Mouse (Mus musculus): ENCODE measurements around the gene Ace.

The Ace gene

DNA sequence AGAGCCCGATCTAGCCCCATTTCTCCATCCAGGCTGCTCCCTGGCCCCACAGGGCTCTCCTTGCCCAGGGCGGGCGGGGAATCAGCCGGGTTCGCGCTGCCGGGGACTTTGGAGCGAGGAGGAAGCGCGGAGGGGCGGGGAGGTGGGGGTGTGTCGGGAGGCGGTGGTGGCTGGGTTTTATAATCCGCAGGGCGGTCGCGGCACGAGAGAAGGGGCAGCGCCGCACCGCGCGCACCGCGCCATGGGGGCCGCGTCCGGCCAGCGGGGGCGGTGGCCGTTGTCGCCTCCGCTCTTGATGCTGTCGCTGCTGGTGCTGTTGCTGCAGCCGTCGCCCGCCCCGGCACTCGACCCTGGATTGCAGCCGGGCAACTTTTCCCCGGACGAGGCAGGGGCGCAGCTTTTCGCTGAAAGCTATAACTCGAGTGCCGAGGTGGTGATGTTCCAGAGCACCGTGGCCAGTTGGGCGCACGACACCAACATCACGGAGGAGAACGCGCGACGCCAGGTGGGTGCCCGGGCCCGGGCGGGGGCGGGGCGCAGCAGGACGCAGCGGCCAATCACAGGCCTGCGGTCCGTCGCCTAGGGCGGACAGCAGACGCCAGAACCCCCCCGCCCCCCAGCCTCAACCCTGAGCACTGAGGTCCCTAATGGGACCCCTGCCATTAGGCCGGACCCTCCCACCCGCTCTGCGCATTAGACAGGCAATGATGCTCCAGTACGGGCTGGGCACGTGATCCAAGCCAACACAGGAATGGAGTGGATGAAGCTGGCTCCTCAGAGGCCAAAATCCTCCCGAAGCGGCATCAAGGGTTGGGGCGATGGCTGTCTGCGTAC, at the start of gene Ace:
Gene Ace (plus strand): TSS at position 205 of the 834 bp plus-strand sequence.
- peak; percentile 68 to 79 for DNase-seq

DNA sequence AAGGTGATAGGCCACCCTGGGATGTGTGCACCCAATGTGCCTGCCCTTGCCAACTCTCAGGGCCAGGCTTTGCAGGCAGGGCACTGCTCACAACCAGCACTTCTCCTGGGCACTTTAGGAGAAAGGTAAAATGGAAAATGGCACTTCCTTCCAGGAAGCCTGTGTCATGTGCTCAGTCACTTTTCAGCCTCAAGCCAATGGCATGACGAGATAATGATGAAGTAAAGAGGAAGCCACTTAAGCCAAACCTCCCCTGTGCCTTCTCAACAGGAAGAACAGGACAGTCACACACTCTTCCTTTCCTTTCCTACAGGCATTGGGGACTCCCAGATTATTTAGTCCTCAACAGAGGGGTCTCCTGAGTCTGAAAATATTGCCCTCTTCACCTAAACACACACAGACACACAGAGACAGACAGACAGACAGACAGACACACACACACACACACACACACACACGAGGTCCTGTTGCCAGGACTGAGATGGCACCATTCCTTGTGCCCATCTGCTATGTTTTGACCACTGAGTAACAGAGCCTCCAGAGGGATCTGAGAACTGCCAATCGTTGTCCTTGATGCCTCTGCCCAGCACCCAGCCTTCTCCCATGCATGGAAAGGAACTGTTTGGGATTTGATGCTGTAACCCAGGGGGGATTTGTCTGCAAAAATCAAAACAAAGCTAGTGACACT, 47.5 kb upstream of the Ace start:
- DNase-seq = no peak

DNA sequence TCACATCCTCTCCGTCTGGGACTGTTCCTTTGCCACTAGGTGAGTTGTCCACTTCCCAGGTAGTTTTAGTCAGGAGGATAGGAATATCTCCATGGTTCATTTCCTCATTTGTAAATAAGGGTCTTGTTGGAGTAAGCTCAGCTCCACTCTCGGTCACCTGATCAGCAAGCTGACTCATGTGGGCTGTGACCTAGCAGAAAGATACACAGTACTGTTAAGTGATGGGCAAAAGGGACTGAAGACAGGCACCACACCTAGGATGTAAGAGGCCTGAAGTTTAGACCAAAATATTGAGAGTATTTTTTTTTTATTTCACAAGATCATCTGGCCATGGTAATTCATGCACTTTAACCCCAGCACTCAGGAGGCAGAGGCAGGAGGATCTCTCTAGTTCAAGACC, 46.9 kb upstream of the Ace start:
- DNase-seq = no peak

DNA sequence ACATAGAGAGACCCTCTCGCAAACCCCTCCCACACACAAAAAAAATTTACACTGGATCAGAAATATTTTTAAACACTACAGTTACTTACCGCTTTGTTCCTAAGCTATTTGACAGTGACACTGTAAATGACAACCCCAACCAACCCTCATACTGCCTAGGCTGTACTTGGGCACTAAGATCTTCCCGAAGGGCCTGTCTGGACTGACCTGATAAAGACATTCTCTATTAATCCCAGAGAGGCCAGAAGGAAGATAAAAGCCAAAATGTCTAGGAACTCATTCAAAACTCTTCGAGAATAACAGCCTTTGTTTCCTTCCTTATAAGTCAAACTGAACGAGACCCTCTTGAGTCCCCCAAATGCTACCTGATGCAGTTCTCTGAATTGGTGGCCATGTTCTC, 46.5 kb upstream of the Ace start:
- no peak for DNase-seq

DNA sequence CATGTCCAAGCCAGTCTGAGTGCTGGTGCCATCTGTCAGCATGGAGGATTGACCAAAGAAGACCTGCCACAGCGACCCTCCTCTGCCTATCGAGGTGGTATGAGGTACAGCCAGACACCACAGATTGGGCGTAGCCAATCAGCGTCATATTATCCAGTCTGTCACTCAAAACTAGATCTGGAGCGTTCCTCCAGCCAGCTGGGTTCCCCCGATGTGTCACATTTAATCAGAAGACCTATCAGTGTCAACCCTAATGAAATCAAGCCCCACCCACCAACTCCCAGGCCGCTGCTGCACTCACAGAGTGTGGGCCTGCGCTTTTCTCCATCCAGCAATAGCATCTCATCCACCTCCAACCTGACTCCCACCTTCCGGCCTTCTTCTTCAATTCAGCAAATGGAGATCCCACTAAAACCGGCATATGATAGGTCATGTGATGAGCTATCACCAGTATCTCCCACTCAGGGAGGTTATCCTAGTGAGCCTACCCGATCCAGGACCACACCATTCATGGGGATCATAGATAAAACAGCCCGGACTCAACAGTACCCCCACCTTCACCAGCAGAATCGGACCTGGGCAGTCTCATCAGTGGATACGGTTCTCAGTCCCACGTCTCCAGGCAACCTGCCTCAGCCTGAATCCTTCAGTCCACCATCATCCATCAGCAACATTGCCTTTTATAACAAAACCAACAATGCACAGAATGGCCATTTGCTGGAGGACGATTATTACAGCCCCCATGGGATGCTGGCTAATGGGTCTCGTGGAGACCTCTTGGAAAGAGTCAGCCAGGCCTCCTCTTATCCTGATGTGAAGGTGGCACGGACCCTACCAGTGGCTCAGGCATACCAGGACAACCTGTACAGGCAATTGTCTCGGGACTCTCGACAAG, 44.7 kb upstream of the Ace start:
- no peak for DNase-seq

DNA sequence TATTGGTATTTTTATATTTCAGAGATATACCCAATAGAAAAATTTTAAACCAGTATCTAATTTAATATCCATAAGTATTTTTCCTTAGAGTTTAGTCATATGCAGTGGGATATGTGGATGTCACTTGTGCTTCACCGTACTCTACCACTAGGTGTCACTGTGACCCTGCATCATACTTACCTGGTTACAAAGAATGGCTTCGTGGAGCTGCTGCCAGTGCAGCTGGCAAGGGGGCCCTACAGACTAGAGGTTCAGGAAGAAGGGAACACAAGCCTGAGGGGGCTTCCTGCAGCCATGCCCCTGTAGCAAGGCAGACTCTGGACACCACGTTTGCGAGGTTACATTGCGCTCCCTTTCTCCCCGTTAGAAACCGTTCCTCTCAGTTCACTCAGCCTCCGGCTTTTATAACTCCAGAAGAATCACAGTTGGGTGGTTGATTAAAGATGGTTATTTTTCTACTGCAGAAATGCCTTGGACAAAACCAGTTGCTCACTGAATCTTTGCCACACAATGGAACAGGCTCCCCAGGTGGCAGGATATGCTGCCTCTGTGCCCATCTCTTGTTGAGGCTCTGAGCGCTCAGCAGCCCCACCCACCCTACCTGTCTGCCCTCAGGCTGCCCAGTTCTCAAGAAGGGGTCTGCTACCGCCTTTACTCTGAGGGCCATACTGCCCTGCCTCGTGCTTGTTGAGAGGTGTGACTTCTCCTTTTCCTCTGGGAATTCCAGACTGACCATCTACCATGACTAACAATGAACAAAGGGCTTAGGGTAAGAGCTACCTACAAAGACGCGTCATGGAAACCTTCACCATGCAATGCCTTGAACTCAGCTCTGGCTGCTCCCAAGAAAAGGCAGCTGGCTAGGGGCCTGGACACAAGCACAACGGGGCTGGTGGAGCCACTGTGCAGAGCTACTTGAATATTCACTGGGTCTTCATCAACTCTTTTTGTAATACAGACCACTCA, 40.4 kb upstream of the Ace start:
- peak; percentile 75 to 79 for DNase-seq

DNA sequence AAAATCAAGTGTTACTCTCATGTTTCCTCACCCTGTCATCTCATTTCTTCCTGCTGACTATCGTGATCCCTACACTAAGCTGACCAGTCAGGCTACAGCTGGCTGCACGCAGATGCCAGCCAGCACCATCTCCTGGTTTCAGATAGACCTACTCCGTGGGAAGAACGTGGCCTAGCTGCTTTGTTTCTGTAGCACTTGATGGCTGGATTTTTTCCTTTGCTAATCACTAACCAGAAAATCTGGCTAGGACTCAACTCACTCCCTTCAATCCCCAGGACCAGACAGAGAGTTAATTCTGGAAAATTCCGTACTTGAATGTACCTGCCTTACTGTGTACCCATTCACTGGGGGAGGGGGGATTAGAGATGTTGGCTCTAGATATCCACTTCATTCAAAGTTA, 39.6 kb upstream of the Ace start:
- DNase-seq = peak in 1 of 2 experiments; percentile 19

DNA sequence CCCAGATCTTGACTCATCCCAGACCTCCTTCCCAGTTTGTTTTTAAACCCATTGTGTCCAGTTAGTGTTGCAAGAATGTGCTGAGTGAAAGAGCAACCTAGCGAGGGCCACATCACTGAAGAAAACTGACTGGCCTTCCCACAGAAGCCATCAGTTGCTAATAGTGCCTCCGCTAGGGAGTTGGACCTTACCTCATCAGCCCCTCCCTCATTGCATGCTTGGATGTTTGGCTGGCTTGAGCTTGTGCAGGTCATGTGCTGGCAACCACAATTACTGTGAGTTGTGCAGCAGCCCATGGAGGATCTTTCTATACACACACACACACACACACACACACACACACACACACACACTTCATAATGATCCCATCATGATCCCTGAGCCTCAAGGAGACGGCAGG, 36.4 kb upstream of the Ace start:
- no peak for DNase-seq

DNA sequence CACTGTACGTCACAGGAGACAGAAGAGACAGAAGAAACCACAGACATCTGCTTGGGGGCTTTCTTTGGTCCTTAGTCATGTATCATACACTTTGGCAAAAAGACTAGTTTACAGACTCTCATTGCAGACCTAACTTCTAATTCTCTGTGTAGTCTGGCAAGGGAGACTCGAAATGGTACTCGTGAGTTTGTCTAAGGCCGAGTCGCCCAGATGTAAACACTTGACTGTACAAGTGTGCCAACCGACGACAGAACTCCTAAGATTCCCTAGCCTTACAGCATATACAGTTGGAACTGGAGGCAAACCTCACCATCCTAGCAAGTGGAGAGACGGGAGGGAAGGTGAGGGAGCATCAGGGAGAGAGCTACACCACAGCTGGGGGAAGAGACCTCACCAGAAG, 34.0 kb upstream of the Ace start:
- DNase-seq = no peak

DNA sequence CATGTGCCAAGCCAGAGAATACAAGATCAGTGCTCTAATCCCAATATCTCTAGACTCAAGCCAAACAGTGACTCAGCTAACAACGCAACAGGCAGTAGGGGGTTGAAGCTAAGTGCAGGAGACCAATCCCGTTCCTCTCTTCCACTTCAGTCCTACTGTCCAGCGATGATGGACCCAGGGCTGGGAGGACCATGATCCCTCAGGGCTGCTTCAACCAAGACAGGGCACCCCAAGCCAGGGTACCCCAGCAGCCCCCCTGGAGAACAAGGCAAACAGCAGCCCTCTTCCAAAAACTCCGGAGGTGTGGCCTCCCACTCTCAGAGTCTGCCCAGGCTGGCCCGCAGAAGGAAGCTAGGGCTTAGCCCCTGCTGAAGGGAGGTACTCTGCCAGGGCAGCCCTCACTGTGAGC, 33.4 kb upstream of the Ace start:
- DNase-seq = no peak

DNA sequence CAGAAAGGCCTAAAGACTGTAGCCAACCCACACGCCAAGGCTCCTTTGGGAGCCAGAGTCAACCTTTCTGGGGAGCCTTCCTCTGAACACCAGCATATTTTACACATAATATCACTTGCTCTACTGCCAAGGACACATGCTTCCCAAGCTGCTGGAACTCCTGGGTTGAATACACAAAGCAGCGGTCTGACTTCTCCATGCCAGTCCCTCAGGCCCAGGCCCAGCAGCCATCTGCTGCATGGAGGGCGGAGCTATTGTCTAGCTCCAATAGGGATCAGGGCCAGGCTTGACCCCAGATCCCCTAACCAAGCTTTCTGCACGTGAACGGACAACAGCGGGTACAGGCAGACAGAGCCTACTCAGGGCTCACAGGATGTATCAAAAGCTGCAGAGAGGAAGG, 32.9 kb upstream of the Ace start:
- no peak for DNase-seq

DNA sequence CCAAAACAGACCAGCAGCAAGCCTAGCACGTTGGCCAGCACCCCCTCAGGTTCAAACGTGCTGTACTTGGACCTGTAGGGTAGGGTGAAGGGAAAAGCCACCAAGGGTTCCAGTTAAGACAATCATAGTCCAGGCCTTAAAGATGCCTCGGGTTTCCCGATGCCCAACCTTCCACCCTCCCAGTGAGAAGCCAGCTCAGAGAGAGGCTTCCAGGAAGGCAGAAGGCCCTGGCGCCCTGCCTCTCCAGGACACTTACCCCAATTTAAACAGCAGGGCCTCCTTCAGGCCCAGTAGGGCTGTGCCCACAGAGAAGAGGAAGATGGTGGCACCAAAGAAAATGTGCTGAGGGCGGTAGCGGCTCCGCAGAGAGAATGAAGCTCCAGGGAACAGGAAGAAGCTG, 32.2 kb upstream of the Ace start:
- DNase-seq = no peak

DNA sequence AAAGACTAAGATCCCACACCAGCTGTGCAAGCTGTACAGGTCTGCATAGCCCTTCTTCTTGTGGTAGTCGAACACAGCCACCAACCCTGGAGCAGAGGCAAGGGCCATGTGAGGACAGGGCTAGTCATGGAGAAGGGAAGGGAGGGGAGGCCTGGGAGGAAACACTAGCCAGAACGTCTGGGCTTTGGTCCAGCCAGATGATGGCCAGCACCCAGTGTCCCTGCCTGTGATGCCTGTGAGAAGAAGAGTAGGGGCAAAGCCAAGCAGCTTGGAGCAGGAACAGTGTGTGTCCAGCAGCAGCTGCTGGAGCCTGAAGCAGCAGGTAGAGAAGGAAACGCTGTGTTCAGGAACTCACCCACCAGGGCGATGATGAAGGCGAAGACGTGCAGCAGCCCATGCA, 31.5 kb upstream of the Ace start:
- DNase-seq = peak in 1 of 2 experiments; percentile 24

DNA sequence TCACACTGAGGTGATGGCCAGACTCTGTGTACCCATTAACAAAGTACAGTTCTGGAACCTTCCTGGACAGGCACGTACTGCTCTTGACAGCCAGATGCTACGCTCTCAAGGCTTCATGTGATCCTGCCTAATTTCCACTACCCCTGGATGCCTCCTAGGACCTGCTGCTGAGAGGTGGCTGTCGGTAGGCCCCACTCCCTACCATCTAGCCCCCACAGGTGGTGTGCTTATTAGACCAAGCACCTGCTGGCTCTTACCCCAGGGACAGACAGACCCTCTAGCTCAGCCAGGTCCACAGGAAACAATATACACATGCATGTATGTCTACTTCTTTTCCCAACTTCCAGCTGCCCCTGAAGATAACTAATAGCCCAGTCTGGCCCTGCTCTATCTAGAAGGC, 30.8 kb upstream of the Ace start:
- no peak for DNase-seq

DNA sequence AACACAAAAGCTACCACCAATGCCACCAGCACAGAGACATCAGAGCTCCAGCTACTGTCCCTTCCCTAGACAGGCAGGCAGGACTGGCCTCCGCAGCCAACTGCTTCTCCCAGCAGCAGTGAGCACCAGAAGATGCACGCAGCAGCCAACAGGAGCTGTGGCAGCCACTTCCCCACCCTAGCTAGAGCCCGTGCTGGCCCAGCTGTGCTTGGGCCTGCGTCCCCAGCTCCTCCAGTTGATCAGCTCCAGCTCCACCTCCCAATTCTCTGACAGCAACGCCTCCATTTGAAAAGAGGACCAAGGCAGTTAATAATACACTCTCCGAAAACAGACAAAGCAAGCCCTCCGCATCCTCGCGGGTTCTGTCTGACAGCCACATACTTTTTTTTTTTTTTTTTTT, 29.0 kb upstream of the Ace start:
- no peak for DNase-seq

DNA sequence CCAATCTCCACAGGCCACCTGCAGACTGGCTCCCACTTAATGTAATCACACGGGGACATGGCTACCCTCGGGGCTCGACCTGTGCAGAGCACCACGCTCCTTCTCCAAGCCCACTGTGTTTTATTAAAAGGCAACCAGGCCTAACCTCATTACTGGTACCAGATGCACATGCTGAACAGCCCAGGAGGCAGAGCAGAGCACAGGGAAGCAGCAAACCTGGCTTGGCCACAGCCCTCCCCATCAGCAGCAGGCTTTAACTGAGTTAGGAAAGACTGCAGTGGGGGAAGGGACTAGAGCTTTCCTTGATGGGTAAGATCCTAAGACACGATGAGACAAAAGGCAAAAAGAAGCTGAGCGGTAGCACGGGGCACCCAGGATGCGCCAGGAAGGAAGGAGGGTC, 25.8 kb upstream of the Ace start:
- no peak for DNase-seq

DNA sequence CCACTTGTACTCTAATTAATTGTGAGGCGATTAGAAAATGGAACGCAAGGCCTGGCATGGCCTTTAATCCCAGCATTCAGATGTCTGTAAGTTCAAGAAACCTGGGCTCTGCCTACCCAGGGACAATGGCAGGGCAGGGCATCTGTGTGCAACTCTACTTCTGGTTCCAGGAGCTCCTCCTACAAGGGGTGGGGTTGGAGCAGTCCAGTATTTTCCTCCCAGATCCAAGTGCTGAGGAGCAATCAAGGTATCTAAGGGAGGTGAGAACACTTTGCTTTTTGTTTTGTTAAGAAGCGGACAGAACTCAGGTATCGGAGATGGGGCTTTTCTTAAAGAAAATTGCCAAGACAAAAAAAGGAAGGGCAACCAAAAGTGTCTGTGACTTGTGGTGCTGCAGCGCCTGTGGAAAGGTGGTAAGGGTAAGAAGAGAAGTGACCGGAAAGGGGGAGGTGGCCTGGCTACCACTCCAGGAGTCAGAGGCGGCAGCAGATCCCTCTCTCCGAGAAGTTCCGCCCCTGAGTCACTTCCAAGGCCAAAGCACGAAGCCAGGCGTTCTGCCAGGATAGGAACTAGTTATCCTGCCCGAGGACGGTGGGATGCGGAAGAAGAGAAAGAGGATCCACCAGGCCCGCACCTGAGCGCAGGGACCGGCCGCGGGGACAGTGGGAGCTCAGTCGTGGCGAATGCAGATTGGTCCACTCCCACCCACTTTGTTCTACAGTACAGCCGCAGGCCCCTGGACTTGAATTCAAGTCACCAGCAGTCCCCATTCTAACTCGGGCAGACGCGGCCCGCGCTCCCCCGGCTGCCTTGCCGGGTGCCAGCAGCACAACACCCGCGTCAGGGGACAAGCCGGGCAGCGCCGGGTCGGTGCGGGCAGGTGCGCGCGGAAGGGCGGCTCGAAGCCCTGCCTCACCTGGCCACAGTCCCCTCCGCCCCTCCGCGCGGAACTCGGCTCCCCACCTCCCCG, 24.3 kb upstream of the Ace start:
- DNase-seq = peak; percentile 52 to 65

DNA sequence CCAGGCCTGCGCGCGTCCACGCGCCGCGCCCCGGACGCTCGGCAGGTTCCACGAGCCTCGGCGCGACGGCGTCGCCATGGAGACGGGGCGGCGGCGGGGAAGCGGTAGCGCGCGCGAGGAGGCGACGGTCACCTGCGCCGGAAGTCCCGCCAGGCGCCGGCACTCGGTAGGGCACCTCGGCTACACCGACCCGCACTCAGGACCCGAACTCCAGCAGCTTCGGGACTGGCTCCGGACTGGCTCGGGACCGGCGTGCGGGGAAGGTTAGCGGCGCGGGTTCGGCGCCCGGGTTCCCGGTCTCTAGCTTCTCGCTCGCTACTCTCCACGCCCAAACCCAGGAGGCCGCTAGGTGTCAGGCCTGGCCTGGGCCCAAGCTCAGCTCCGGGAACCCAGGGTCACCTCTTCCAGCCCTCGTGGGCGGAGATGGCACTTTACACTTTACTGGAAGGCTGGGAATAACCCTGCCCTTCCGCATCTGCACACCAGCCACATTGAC, 23.6 kb upstream of the Ace start:
- DNase-seq = peak; percentile 78 to 88

DNA sequence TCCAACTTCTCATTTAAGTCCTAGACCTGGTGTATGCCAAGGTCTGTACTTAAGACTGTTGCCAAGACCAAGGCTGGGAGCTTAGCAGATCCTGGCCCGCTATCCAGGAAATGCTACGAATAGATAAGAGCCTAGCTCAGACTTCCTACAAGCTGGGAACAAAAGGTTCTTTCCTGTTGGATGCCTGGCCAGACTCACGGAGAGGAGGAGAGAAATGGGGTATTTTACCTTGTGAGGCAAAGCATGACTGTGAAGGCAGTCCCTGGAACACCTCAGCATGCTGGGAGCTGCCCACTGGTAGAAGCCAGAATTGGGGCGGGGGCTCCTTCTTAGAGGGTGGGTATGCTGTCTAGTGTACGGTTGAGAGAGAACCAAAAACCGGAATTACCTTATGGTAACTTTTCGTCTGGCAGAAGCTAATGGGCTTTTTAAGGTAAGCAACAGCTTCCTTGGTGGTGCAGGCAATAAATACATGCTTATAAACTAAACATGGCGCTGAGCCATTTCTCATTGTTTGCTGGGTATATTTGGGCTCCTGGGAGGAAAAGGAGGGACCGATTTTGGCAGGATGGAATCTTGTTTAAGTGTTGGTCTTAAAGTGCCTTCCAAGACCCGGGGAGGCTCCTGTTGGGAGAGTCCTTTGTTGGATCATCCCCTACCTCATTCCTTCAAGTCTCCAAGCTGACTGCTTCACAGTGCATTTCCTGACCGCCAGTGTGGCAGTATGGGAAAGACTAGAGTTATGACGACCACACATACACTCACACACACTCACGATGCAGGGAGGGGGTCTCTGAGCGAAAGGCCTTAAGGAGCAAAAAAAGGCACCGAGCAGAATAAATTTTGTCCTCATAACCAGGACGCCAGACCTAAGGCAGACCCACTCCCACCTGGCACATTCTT, 22.7 kb upstream of the Ace start:
- peak in 1 of 2 experiments; percentile 31 for DNase-seq

Measured in kidney, postnatal 4 days (tissue).